8 mouse cellular contexts compared by ENCODE assay signal in genomic region chr5:117000770-117001201, GRCm38 (mm10).
DNase-seq lines count a peak whose midpoint lies in the region; ATAC-seq and TF ChIP-seq lines count a peak whose summit lies in the region.

No protein-coding gene starts in this region.

- no peak for TF ChIP-seq CTCF in kidney, adult 2 months (conservative IDR thresholded peaks at IDR 0.05; ENCODE audit: insufficient read depth, insufficient read length, low read depth, low read length)

- no peak for ATAC-seq in CD4-positive, CD25-positive, alpha-beta regulatory T cell, adult 4 months

- H3K27ac ChIP-seq in kidney, adult 2 months (ENCODE audit: insufficient read depth, low read depth, low read length) = no peak overlapping the region

- no peaks in the 10 kb centered on the region for H3K4me1 ChIP-seq in kidney, adult 2 months (ENCODE audit: control insufficient read depth, insufficient read depth, low read length)

- H3K36me3 ChIP-seq in kidney, adult 2 months (ENCODE audit: control insufficient read depth, insufficient read depth, low read length) = no peaks in the 10 kb centered on the region

- no peak overlapping the region for H3K4me3 ChIP-seq in kidney, adult 2 months (ENCODE audit: insufficient read depth, low read depth, low read length)

- peak; percentile 2 for DNase-seq in kidney, adult 2 months
- DNase-seq in kidney, adult 8-10 months = no peak
- DNase-seq in frontal cortex, adult 2 months (ENCODE audit: extremely low spot score in 1 of 2, low spot score in 1 of 2) = peak; percentile 46 to 60
- DNase-seq in heart, postnatal 14 days = peak; percentile 67 to 80
- peak; percentile 40 to 53 for DNase-seq in layer of hippocampus, postnatal 36 days
- peak; percentile 53 to 58 for DNase-seq in right cerebral cortex, adult 2 months (ENCODE audit: low spot score in 2 of 2)
- DNase-seq in lung, adult 18-20 months = no peak

- no peaks in the 10 kb centered on the region for H3K27me3 ChIP-seq in kidney, adult 2 months (replicated peaks; ENCODE audit: control insufficient read depth, insufficient read depth, low read length)

- 31% methylated on average over 20 of the region's 20 CpGs for WGBS in kidney, adult 2 months

- intact Hi-C loops in heart, postnatal 14 days (cut with DNase I) = no loop called here

- TF ChIP-seq POLR2A in kidney, adult 2 months (IDR thresholded peaks at IDR 0.05; ENCODE audit: low read depth, low read length) = no peak

Comparison
In these comparisons a context has a peak if more than half of its experiments do, and no peak if none do; other contexts are left out.
1. DNase-seq: peak in kidney, adult 2 months (single experiment), frontal cortex, adult 2 months (2 of 2), heart, postnatal 14 days (2 of 2), layer of hippocampus, postnatal 36 days (2 of 2) and right cerebral cortex, adult 2 months (2 of 2); none in kidney, adult 8-10 months (0 of 2) and lung, adult 18-20 months (0 of 2).